Mouse (Mus musculus) lung, postnatal 0 days (tissue): Measurements from ENCODE around the gene Stard10.

Source experiments
- CTCF ChIP-seq: IDR thresholded peaks from 2 replicates; pipeline ENCODE4 v1.5.1; 2016; ENCODE audit warnings: antibody characterized with exemption, mild to moderate bottlenecking
- EP300 ChIP-seq: IDR thresholded peaks from 2 replicates; pipeline ENCODE4 v1.6.1; 2016; ENCODE audit warnings: antibody characterized with exemption, mild to moderate bottlenecking, control low read depth

GRCm38 (mm10) chr7:101360406-101360805 lies 43.5 kb downstream of the Stard10 start:
- TF ChIP-seq CTCF: no peak
- no peak for TF ChIP-seq EP300
